Mouse (Mus musculus) intestine, embryonic 16.5 days (tissue): ENCODE measurements around the gene Pxdc1. TPM values are rescaled to one million over a fixed set of nuclear protein-coding genes. Genes with fewer than 3 reads are reported as not detected.

ENCODE experiments used
- ATAC-seq: fragments of 200-750 bp; cut with Nextera tagmentation; 2 replicates; pipeline ENCODE4 v1.8.0; 2017; ENCODE audit warnings: moderate TSS enrichment, moderate library complexity
- H3K27ac ChIP-seq: fragments of 300-500 bp; sonication (generic); 2 replicates; pipeline ENCODE4 v1.5.1; 2014; ENCODE audit warnings: mild to moderate bottlenecking, low read length
- H3K27me3 ChIP-seq: fragments of 300-500 bp; sonication (generic); replicated peaks from 2 replicates; pipeline ENCODE4 v1.6.1; 2014; ENCODE audit warnings: low read length, control low read depth, mixed read lengths; ENCODE audit not compliant: control insufficient read depth, insufficient read depth
- H3K36me3 ChIP-seq: fragments of 300-500 bp; sonication (generic); 2 replicates; pipeline ENCODE4 v1.6.1; 2014; ENCODE audit warnings: low read length, control low read depth; ENCODE audit not compliant: control insufficient read depth, insufficient read depth
- H3K4me1 ChIP-seq: fragments of 300-500 bp; sonication (generic); 2 replicates; pipeline ENCODE4 v1.6.1; 2014; ENCODE audit warnings: low read length, control low read depth, mixed read lengths; ENCODE audit not compliant: control insufficient read depth, insufficient read depth
- H3K4me2 ChIP-seq: fragments of 300-500 bp; sonication (generic); 2 replicates; pipeline ENCODE4 v1.6.1; 2014; ENCODE audit warnings: low read depth, low read length, control low read depth
- H3K4me3 ChIP-seq: fragments of 300-500 bp; sonication (generic); 2 replicates; pipeline ENCODE4 v1.5.1; 2014; ENCODE audit warnings: mild to moderate bottlenecking, low read length
- H3K9ac ChIP-seq: fragments of 300-500 bp; sonication (generic); 2 replicates; pipeline ENCODE4 v1.6.1; 2014; ENCODE audit warnings: low read depth, low read length
- H3K9me3 ChIP-seq: fragments of 300-500 bp; sonication (generic); 2 replicates; pipeline ENCODE4 v1.6.1; 2016; ENCODE audit warnings: low read length, control low read depth; ENCODE audit not compliant: control insufficient read depth
- WGBS: fragments of 180-500 bp; shearing (Covaris S2); extraction: QIAGEN DNeasy Blood & Tissue Kit; methylation state at CpG from one replicate; pipeline ENCODE4 v1.1.7; 2014; 5-methylcytosine and 5-hydroxymethylcytosine counted together
- polyA plus RNA-seq: library from polyadenylated mRNA; unstranded; fragments of >200 nt; fragmentation: Nextera tagmentation; extraction: Ambion mirVana; gene quantifications from 2 replicates; pipeline ENCODE4 v1.2.1, GENCODE M21; 2015

Gene Pxdc1
- polyA plus RNA-seq, 1 experiment from 2014 or later, result 22.6 TPM

- ATAC-seq, result no peak
- WGBS, result 69% methylated on average over 5 of the region's 5 CpGs
- Histone ChIP-seq H3K9me3 (no peaks in the 10 kb centered on the region), H3K27me3 (no peaks in the 10 kb centered on the region), H3K4me3 (no peak overlapping the region), H3K4me1 (no peaks in the 10 kb centered on the region), H3K36me3 (no peaks in the 10 kb centered on the region), H3K27ac (no peak overlapping the region), H3K4me2 (no peak overlapping the region), H3K9ac (no peak overlapping the region)
Measured at GRCm38 (mm10) chr13:34676507-34676906, 23.2 kb upstream of the Pxdc1 start.

GRCm38 (mm10) chr13:34675847-34676383 is 22.6 kb upstream of the Pxdc1 start:
- H3K4me1 ChIP-seq, result no peaks in the 10 kb centered on the region
- no peak overlapping the region for H3K4me3 ChIP-seq
- 46% methylated on average over 7 of the region's 7 CpGs for WGBS
- no peak overlapping the region for H3K9ac ChIP-seq
- no peaks in the 10 kb centered on the region for H3K36me3 ChIP-seq
- no peak overlapping the region for H3K4me2 ChIP-seq
- ATAC-seq, result no peak
- no peak overlapping the region for H3K27ac ChIP-seq
- no peaks in the 10 kb centered on the region for H3K27me3 ChIP-seq
- no peaks in the 10 kb centered on the region for H3K9me3 ChIP-seq

GRCm38 (mm10) chr13:34673354-34673753 is 20.1 kb upstream of the Pxdc1 start:
- H3K9me3 ChIP-seq, result no peaks in the 10 kb centered on the region
- no peaks in the 10 kb centered on the region for H3K4me1 ChIP-seq
- H3K36me3 ChIP-seq, result no peaks in the 10 kb centered on the region
- no peaks in the 10 kb centered on the region for H3K27me3 ChIP-seq
- no peak overlapping the region for H3K4me2 ChIP-seq
- no peak for ATAC-seq
- no peak overlapping the region for H3K27ac ChIP-seq
- H3K9ac ChIP-seq, result no peak overlapping the region
- no peak overlapping the region for H3K4me3 ChIP-seq
- WGBS, result 86% methylated on average over 5 of the region's 5 CpGs

- no peak for ATAC-seq
- Histone ChIP-seq H3K9me3 (no peaks in the 10 kb centered on the region), H3K4me1 (no peaks in the 10 kb centered on the region), H3K27ac (no peak overlapping the region), H3K36me3 (no peaks in the 10 kb centered on the region), H3K27me3 (no peaks in the 10 kb centered on the region), H3K9ac (no peak overlapping the region), H3K4me3 (no peak overlapping the region), H3K4me2 (no peak overlapping the region)
- WGBS, result 66% methylated on average over 16 of the region's 16 CpGs
Measured at GRCm38 (mm10) chr13:34669919-34670865, 16.9 kb upstream of the Pxdc1 start.

- Histone ChIP-seq H3K27me3 (no peaks in the 10 kb centered on the region), H3K4me2 (no peak overlapping the region), H3K4me1 (no peaks in the 10 kb centered on the region), H3K4me3 (no peak overlapping the region), H3K9ac (no peak overlapping the region), H3K27ac (no peak overlapping the region), H3K9me3 (no peaks in the 10 kb centered on the region), H3K36me3 (no peaks in the 10 kb centered on the region)
- ATAC-seq, result no peak
- WGBS, result 75% methylated on average over 8 of the region's 8 CpGs
Measured at GRCm38 (mm10) chr13:34667197-34667596, 13.9 kb upstream of the Pxdc1 start.

GRCm38 (mm10) chr13:34665074-34665473 is 11.8 kb upstream of the Pxdc1 start:
- Histone ChIP-seq H3K9ac (no peak overlapping the region), H3K9me3 (no peaks in the 10 kb centered on the region), H3K27ac (0 out of 2 replicates have a peak overlapping the region, but pooled peaks have one; percentile 33), H3K4me3 (no peak overlapping the region), H3K4me2 (no peak overlapping the region), H3K27me3 (no peaks in the 10 kb centered on the region), H3K4me1 (0 out of 2 replicates have a peak, but pooled peaks cover 3% of the 10 kb centered on the region), H3K36me3 (no peaks in the 10 kb centered on the region)
- peak; percentile 71 for ATAC-seq
- 72% methylated on average over 4 of the region's 4 CpGs for WGBS

GRCm38 (mm10) chr13:34663762-34664161 is 10.5 kb upstream of the Pxdc1 start:
- Histone ChIP-seq H3K4me2 (no peak overlapping the region), H3K27me3 (no peaks in the 10 kb centered on the region), H3K9ac (no peak overlapping the region), H3K36me3 (no peaks in the 10 kb centered on the region), H3K4me3 (no peak overlapping the region), H3K9me3 (no peaks in the 10 kb centered on the region), H3K4me1 (0 out of 2 replicates have a peak, but pooled peaks cover 3% of the 10 kb centered on the region), H3K27ac (no peak overlapping the region)
- no peak for ATAC-seq
- WGBS, result 81% methylated on average over 6 of the region's 6 CpGs

GRCm38 (mm10) chr13:34659507-34659906 is 6.2 kb upstream of the Pxdc1 start:
- H3K9me3 ChIP-seq, result no peaks in the 10 kb centered on the region
- no peak overlapping the region for H3K9ac ChIP-seq
- H3K36me3 ChIP-seq, result no peaks in the 10 kb centered on the region
- peak; percentile 85 for ATAC-seq
- WGBS, result 37% methylated on average over 4 of the region's 4 CpGs
- H3K27me3 ChIP-seq, result no peaks in the 10 kb centered on the region
- 0 out of 2 replicates have a peak, but pooled peaks cover 3% of the 10 kb centered on the region for H3K4me1 ChIP-seq
- no peak overlapping the region for H3K4me2 ChIP-seq
- no peak overlapping the region for H3K4me3 ChIP-seq
- H3K27ac ChIP-seq, result peak overlapping the region; percentile 38; the same call in 1 of the 2 replicates

GRCm38 (mm10) chr13:34656351-34656750 is 3.1 kb upstream of the Pxdc1 start:
- 74% methylated on average over 5 of the region's 5 CpGs for WGBS
- Histone ChIP-seq H3K36me3 (no peaks in the 10 kb centered on the region), H3K27me3 (0 out of 2 replicates have a peak, but pooled peaks cover 2% of the 10 kb centered on the region), H3K4me3 (no peak overlapping the region), H3K4me2 (no peak overlapping the region), H3K4me1 (peaks cover 11% of the 10 kb centered on the region), H3K9me3 (no peaks in the 10 kb centered on the region), H3K27ac (no peak overlapping the region), H3K9ac (no peak overlapping the region)
- ATAC-seq, result no peak
